Mouse (Mus musculus): ENCODE results near the gene Ahcyl2.

- TF ChIP-seq CTCF (IDR thresholded peaks at IDR 0.05; ENCODE audit: low read depth) (no peak), EP300 (optimal IDR thresholded peaks at IDR 0.05) (no peak)
These were observed 21.1 kb downstream of the Ahcyl2 start for GRCm38 (mm10) chr6:29788779-29789350.

All from stomach, postnatal 0 days (tissue).